Mouse (Mus musculus): ENCODE results near the gene Acer2. TPM values are rescaled to one million over a fixed set of nuclear protein-coding genes. Genes with fewer than 3 reads are reported as not detected.
A peak's percentile ranks its signal among the peaks of the same experiment; 100 is the strongest.
"Not testable (repeated sequence)": the region's sequence is repeated elsewhere in the genome, so short reads cannot be mapped to it uniquely, and the experiment has no call there.

The Acer2 gene
- polyA plus RNA-seq (2012; rRNA removed) = 8.9 and 12.7 TPM in 2 replicates

- peak; percentile 85 for DNase-seq (ENCODE audit: low read depth)
- TF ChIP-seq CTCF (IDR thresholded peaks at IDR 0.05; ENCODE audit: borderline replicate concordance, extremely low read depth, insufficient read depth, insufficient read length) (0 out of 2 replicates have a peak, but pooled peaks have one; percentile 0), POLR2A (IDR thresholded peaks at IDR 0.05; ENCODE audit: borderline replicate concordance, extremely low read depth, insufficient read depth, insufficient read length, poor library complexity, severe bottlenecking) (peak; percentile 70; the same call in 1 of the 2 replicates)
Measured at GRCm38 (mm10) chr4:86874146-86874847, at the start of gene Acer2. Gene Acer2, plus strand, starts transcription at chr4:86874396.

DNA sequence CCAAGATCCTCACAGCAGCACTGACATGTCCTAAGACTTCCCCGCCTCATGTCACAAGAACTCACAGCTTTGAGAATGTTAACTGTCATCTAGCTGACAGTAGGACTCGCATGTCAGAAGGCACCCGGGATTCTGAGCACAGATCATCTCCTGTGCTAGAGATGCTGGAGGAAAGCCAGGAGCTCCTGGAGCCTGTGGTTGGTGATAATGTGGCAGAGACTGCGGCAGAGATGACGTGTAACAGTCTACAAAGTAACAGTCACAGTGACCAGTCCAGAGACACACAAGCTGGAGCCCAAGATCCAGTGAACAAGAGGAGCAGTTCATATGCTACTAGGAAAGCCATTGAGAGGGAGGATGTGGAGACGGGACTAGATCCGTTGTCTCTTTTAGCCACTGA, 49.1 kb upstream of the Acer2 start:
- DNase-seq (ENCODE audit: low read depth) = no peak
- TF ChIP-seq CTCF (IDR thresholded peaks at IDR 0.05; ENCODE audit: borderline replicate concordance, extremely low read depth, insufficient read depth, insufficient read length) = no peak
- TF ChIP-seq POLR2A (IDR thresholded peaks at IDR 0.05; ENCODE audit: borderline replicate concordance, extremely low read depth, insufficient read depth, insufficient read length, poor library complexity, severe bottlenecking) = no peak

DNA sequence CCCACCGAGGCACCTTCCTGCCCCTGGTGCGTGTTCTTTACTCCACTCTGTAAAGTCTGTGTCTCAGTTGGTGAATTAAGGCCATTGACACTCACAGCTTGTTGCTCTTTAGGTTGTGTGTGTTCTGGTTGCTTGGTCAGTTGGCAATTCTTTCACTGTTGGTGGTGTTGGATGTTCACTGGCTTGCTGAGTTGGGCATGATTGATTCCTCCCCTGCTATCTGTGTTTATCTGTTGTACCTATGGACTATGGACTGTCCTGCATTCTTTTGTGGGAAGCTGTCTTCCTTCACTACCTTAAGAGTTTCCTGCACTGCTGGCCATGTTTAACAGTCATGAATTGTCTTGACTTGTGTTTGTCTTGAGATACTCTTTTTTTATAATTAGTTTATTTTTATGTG, 42.3 kb upstream of the Acer2 start:
- TF ChIP-seq CTCF (IDR thresholded peaks at IDR 0.05; ENCODE audit: borderline replicate concordance, extremely low read depth, insufficient read depth, insufficient read length) (no peak), POLR2A (IDR thresholded peaks at IDR 0.05; ENCODE audit: borderline replicate concordance, extremely low read depth, insufficient read depth, insufficient read length, poor library complexity, severe bottlenecking) (no peak)
- DNase-seq (ENCODE audit: low read depth) = no peak

DNA sequence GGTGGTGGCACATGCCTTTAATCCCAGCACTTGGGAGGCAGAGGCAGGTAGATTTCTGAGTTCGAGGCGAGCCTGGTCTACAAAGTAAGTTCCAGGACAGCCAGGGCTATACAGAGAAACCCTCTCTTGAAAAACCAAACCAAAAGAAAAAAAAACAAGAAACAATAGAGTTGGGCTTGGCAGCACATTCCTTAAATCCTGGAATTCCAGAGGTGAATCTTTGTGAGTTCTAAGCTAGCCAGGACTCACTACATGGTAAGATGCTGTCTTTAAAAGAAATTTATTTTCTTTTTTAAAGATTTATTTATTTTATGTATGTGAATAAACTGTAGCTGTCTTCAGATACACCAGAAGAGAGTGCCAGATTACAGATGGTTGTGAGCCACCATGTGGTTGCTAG, 33.1 kb upstream of the Acer2 start:
- DNase-seq (ENCODE audit: low read depth) = not testable (repeated sequence)

DNA sequence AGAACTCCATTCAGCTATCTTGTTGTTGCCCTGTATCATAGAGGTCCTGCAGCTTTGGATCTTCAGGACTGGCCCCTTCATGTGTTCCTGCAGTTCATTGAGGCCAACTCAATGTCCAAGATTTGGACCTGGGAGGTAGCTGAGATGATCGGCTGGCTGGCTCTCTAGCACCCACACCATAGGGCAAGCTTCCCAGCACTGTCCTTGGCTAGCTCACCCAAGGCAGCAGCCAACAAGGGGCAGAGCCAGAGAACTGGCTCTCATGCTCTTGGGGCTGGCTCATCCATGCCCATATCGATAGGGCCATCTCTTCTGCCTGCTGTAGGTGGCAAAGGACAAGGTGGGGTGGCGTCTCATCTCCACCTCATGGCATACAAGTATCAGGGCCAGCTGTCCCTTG, 28.8 kb upstream of the Acer2 start:
- TF ChIP-seq POLR2A (IDR thresholded peaks at IDR 0.05; ENCODE audit: borderline replicate concordance, extremely low read depth, insufficient read depth, insufficient read length, poor library complexity, severe bottlenecking) (no peak), CTCF (IDR thresholded peaks at IDR 0.05; ENCODE audit: borderline replicate concordance, extremely low read depth, insufficient read depth, insufficient read length) (no peak)
- DNase-seq (ENCODE audit: low read depth) = no peak

DNA sequence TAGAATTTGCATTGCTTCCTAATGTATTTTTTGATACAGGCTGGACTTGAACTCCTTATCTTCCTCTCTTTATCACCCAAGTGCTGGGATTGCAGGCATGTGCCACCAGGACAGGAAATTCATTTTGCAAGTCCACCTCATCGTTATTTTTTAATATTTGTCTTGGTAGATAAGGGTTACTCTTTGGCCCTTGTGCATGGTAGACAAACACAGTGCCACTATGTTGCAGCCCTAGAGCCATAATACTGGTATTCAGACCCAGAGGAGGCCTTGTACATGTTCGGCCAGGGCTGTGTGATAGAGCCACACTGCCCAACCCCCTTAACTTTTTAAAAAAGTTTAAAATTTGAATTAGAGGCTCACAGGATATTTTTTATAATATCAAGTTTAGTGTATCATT, 26.9 kb upstream of the Acer2 start:
- TF ChIP-seq POLR2A (IDR thresholded peaks at IDR 0.05; ENCODE audit: borderline replicate concordance, extremely low read depth, insufficient read depth, insufficient read length, poor library complexity, severe bottlenecking) (no peak), CTCF (IDR thresholded peaks at IDR 0.05; ENCODE audit: borderline replicate concordance, extremely low read depth, insufficient read depth, insufficient read length) (no peak)
- no peak for DNase-seq (ENCODE audit: low read depth)

DNA sequence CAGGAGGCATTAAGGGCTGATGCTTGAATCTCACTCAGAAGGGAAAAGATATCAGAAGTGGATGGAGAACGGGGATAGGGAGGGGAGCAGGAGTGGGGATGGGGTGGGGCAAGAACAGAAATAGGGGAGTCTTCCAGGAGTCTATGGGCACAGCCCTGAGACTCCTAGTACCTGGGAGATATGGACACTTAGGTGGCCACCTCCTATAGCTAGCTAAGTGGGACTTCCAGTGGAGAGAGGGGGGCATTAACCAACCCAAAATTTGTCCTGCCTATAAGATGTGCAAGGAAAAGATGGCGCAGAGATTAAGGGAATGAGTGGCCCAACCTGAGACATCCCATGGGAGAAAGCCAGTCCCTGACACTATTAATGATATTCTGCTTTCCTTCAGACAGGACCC, 22.9 kb upstream of the Acer2 start:
- TF ChIP-seq CTCF (IDR thresholded peaks at IDR 0.05; ENCODE audit: borderline replicate concordance, extremely low read depth, insufficient read depth, insufficient read length) (no peak), POLR2A (IDR thresholded peaks at IDR 0.05; ENCODE audit: borderline replicate concordance, extremely low read depth, insufficient read depth, insufficient read length, poor library complexity, severe bottlenecking) (no peak)
- no peak for DNase-seq (ENCODE audit: low read depth)

GRCm38 (mm10) chr4:86852018-86852417, 22.2 kb upstream of the Acer2 start:
- DNase-seq (ENCODE audit: low read depth) = no peak
- TF ChIP-seq CTCF (IDR thresholded peaks at IDR 0.05; ENCODE audit: borderline replicate concordance, extremely low read depth, insufficient read depth, insufficient read length) (no peak), POLR2A (IDR thresholded peaks at IDR 0.05; ENCODE audit: borderline replicate concordance, extremely low read depth, insufficient read depth, insufficient read length, poor library complexity, severe bottlenecking) (no peak)

DNA sequence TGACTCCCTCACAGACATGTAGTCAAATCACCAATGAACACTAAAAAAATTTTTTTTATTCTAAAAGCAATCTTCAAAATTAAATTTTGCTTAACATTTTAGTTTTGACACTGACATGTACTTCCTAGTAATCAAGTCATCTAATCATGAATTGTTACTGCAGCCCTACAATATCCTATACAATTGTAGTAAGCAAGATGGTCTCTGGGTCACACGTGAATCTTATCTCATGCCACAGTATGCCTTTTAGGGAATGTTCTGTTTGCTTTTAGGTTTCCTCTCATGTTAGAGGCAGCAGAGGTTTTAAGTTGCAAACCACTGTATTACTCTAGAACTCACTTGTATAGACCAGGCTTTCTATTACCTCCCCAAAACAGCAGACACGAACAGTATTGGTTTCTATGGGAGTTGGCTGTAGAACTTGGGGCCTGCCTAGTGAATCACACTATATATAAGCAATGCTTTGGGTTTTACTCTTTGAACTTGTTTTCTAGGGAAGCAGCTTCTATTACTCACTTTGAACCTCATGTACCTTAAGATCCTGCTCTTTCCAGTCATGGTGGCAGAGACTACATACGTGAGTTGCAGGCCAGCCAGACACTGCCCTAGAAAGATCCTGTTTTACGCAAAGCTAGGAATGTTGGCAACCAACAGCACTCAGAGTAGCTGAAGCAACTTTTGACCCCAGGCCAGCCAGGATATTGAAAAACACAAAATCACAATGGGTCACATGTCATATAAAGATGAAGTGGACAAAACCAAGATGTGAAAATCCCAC, 21.2 kb upstream of the Acer2 start:
- TF ChIP-seq CTCF (IDR thresholded peaks at IDR 0.05; ENCODE audit: borderline replicate concordance, extremely low read depth, insufficient read depth, insufficient read length) (no peak), POLR2A (IDR thresholded peaks at IDR 0.05; ENCODE audit: borderline replicate concordance, extremely low read depth, insufficient read depth, insufficient read length, poor library complexity, severe bottlenecking) (no peak)
- DNase-seq (ENCODE audit: low read depth) = no peak

GRCm38 (mm10) chr4:86856304-86857112, 17.7 kb upstream of the Acer2 start:
- DNase-seq (ENCODE audit: low read depth) = peak; percentile 26
- TF ChIP-seq POLR2A (IDR thresholded peaks at IDR 0.05; ENCODE audit: borderline replicate concordance, extremely low read depth, insufficient read depth, insufficient read length, poor library complexity, severe bottlenecking) (no peak), CTCF (IDR thresholded peaks at IDR 0.05; ENCODE audit: borderline replicate concordance, extremely low read depth, insufficient read depth, insufficient read length) (no peak)
